Mouse (Mus musculus): ENCODE data around the gene Gm38392.

GRCm38 (mm10) chr3:88280035-88280434, 7.0 kb downstream of the Gm38392 start:
- TF ChIP-seq EP300 (IDR thresholded peaks at IDR 0.05; ENCODE audit: low read depth) (no peak), CTCF (IDR thresholded peaks at IDR 0.05; ENCODE audit: low read depth) (no peak)

Data from liver, postnatal 0 days (tissue).